Mouse (Mus musculus) heart, embryonic 14.5 days (tissue): Measurements from ENCODE around the gene Ttll5. TPM values are rescaled to one million over a fixed set of nuclear protein-coding genes. Genes with fewer than 3 reads are reported as not detected.
A peak's percentile ranks its signal among the peaks of the same experiment; 100 is the strongest.

Experiments used
- ATAC-seq: fragments of 200-750 bp; cut with Nextera tagmentation; 2 replicates; pipeline ENCODE4 v1.8.0; 2017; ENCODE audit warnings: low read depth, moderate TSS enrichment; ENCODE audit not compliant: insufficient number of reproducible peaks, insufficient read depth, low FRiP score
- H3K27ac ChIP-seq, 2 experiments: fragments of 200-500 bp in 1 of 2; fragments of 300-500 bp in 1 of 2; sonication (generic) in 1 of 2; replicated peaks in 1 of 2; 2 replicates each; pipeline ENCODE4 v1.5.1; 2012 to 2014; ENCODE audit warnings: low read depth in 2 of 2, low read length in 2 of 2, control low read depth in 1 of 2, mild to moderate bottlenecking in 1 of 2, mixed read lengths in 1 of 2; ENCODE audit not compliant: control insufficient read depth in 1 of 2, insufficient read depth in 1 of 2
- H3K27me3 ChIP-seq: fragments of 300-500 bp; sonication (generic); 2 replicates; pipeline ENCODE4 v1.6.1; 2014; ENCODE audit warnings: mild to moderate bottlenecking, low read length, control low read depth; ENCODE audit not compliant: control insufficient read depth, insufficient read depth
- H3K36me3 ChIP-seq: fragments of 300-500 bp; sonication (generic); 2 replicates; pipeline ENCODE4 v1.6.1; 2014; ENCODE audit warnings: mild to moderate bottlenecking, control low read depth, low read length, mixed read lengths; ENCODE audit not compliant: control insufficient read depth, insufficient read depth
- H3K4me1 ChIP-seq, 2 experiments: fragments of 200-500 bp in 1 of 2; fragments of 300-500 bp in 1 of 2; sonication (generic) in 1 of 2; 2 replicates each; pipeline ENCODE4 v1.6.1; 2012 to 2014; ENCODE audit warnings: low read length in 2 of 2, control low read depth in 1 of 2, mixed read lengths in 1 of 2; ENCODE audit not compliant: control insufficient read depth in 2 of 2, insufficient read depth in 2 of 2
- H3K4me2 ChIP-seq: fragments of 300-500 bp; sonication (generic); 2 replicates; pipeline ENCODE4 v1.6.1; 2014; ENCODE audit warnings: mild to moderate bottlenecking, low read length
- H3K4me3 ChIP-seq, 2 experiments: fragments of 200-500 bp in 1 of 2; fragments of 300-500 bp in 1 of 2; sonication (generic) in 1 of 2; 2 replicates each; pipeline ENCODE4 v1.5.1; 2012 to 2014; ENCODE audit warnings: low read length in 2 of 2, mild to moderate bottlenecking in 2 of 2, control low read depth in 1 of 2, low read depth in 1 of 2, moderate library complexity in 1 of 2; ENCODE audit not compliant: control insufficient read depth in 1 of 2, insufficient read depth in 1 of 2
- H3K9ac ChIP-seq: fragments of 300-500 bp; sonication (generic); 2 replicates; pipeline ENCODE4 v1.6.1; 2014; ENCODE audit warnings: mild to moderate bottlenecking, low read length
- H3K9me3 ChIP-seq: fragments of 300-500 bp; sonication (generic); 2 replicates; pipeline ENCODE4 v1.6.1; 2016; ENCODE audit warnings: low read length, control low read depth; ENCODE audit not compliant: control insufficient read depth
- WGBS: fragments of 180-500 bp; shearing (Covaris S2); extraction: QIAGEN DNeasy Blood & Tissue Kit; methylation state at CpG from one replicate; pipeline ENCODE4 v1.1.7; 2014; 5-methylcytosine and 5-hydroxymethylcytosine counted together
- polyA plus RNA-seq: library from polyadenylated mRNA; unstranded; fragments of >200 nt; fragmentation: Nextera tagmentation; extraction: Ambion mirVana; gene quantifications from 2 replicates; pipeline ENCODE4 v1.2.1, GENCODE M21; 2014

Gene Ttll5
- polyA plus RNA-seq, 1 experiment from 2014 or later = 17.1 TPM

DNA sequence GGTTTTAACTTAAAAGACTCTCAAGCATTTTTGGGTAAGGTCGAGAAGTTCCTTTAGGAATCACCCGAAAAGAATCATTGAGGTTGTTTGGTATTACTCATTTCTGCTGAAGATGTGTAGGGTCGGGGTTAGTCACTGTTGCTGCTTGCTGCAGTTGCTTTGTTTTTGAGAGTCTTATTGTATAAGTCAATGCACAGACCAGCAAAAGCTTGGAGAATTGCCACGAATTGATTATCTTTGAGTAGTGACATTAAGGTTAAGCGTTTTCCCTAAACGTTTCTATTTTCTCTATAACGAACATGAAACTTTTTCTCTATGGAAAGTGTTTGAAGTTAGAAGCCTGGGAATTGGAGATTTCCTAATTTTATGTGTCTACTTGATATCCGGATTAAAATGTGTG, 902 bp downstream of the Ttll5 start:
- Histone ChIP-seq H3K9me3 (no peaks in the 10 kb centered on the region), H3K4me3 (peak overlapping the region; percentile 71 to 93), H3K4me2 (peak overlapping the region; percentile 62), H3K9ac (peak overlapping the region; percentile 83), H3K4me1 (peaks cover 6 to 18% of the 10 kb centered on the region in 2 experiments), H3K36me3 (peaks cover 38% of the 10 kb centered on the region), H3K27ac (peak overlapping the region; percentile 69 to 98), H3K27me3 (no peaks in the 10 kb centered on the region)
- 11% methylated on average over 8 of the region's 8 CpGs for WGBS
- ATAC-seq = no peak

DNA sequence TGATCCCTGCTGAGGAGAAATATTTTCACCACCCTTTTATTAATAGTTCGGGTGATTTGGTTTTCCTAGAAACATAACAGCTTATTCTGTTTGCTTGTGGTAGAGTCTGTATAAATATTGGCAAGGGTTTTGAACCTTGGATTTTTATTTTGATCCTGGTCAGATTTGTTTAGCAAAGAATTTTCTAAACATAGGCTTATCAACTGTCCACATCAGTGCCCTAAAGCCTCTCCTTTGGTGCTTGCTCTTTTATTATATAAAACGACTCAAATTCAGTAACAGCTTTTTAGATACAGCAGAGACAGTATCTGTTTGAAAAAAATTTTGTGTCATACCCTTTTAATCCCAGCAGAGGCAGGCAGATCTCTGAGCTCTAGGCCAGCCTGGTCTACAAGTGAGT, 1.4 kb downstream of the Ttll5 start:
- no peaks in the 10 kb centered on the region for H3K9me3 ChIP-seq
- no peak overlapping the region for H3K9ac ChIP-seq
- no peak for ATAC-seq
- no peak overlapping the region for H3K27ac ChIP-seq
- peaks cover 6 to 18% of the 10 kb centered on the region in 2 experiments for H3K4me1 ChIP-seq
- no peak overlapping the region for H3K4me3 ChIP-seq
- WGBS = 70% methylated on average over 2 of the region's 2 CpGs
- peaks cover 37% of the 10 kb centered on the region for H3K36me3 ChIP-seq
- H3K27me3 ChIP-seq = no peaks in the 10 kb centered on the region
- H3K4me2 ChIP-seq = peak overlapping the region; percentile 62

DNA sequence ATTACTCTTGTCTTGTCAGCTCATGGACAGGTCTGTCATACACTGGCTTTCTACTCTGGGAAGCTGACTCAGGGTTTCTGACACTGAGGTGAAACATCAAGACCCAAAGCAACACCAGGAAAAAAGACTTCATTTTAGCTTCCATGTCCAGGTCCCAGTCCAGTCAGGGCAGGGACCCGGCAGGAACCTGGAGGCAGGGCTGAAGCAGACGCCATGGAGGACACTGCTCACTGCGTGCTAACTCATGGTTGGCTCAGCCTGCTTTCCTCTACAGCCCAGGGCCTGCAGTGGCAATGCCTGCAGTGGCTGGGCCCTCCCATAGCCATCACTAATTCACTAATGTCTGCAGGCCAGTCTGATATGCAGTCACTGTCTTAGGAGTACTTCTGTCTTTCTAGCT, 4.4 kb downstream of the Ttll5 start:
- ATAC-seq = no peak
- Histone ChIP-seq H3K4me1 (peaks cover under 1 to 2% of the 10 kb centered on the region in 2 experiments; a peak in 3 of 4 replicates), H3K9ac (no peak overlapping the region), H3K36me3 (peaks cover 45% of the 10 kb centered on the region), H3K27me3 (no peaks in the 10 kb centered on the region), H3K4me3 (no peak overlapping the region), H3K4me2 (no peak overlapping the region), H3K27ac (no peak overlapping the region), H3K9me3 (no peaks in the 10 kb centered on the region)
- WGBS = 87% methylated on average over 3 of the region's 3 CpGs

GRCm38 (mm10) chr12:85829866-85830265, 5.4 kb downstream of the Ttll5 start:
- no peak overlapping the region for H3K27ac ChIP-seq
- ATAC-seq = no peak
- H3K4me3 ChIP-seq = no peak overlapping the region
- H3K9ac ChIP-seq = no peak overlapping the region
- no peaks in the 10 kb centered on the region; a peak in 1 of 4 replicates for H3K4me1 ChIP-seq
- H3K36me3 ChIP-seq = peaks cover 45% of the 10 kb centered on the region
- no peaks in the 10 kb centered on the region for H3K27me3 ChIP-seq
- no peaks in the 10 kb centered on the region for H3K9me3 ChIP-seq
- no peak overlapping the region for H3K4me2 ChIP-seq
- 91% methylated on average over 3 of the region's 3 CpGs for WGBS

- Histone ChIP-seq H3K9me3 (no peaks in the 10 kb centered on the region), H3K9ac (no peak overlapping the region), H3K4me3 (no peak overlapping the region), H3K27ac (no peak overlapping the region), H3K36me3 (peaks cover 45% of the 10 kb centered on the region), H3K4me2 (no peak overlapping the region), H3K4me1 (no peaks in the 10 kb centered on the region; a peak in 1 of 4 replicates), H3K27me3 (no peaks in the 10 kb centered on the region)
- ATAC-seq = no peak
- WGBS = 85% methylated on average over 3 of the region's 3 CpGs
Observed at GRCm38 (mm10) chr12:85830691-85831090, 6.2 kb downstream of the Ttll5 start.

- H3K9me3 ChIP-seq = no peaks in the 10 kb centered on the region
- H3K4me3 ChIP-seq = no peak overlapping the region
- peaks cover 24% of the 10 kb centered on the region for H3K36me3 ChIP-seq
- no peak for ATAC-seq
- WGBS = 59% methylated on average over 2 of the region's 2 CpGs
- 0 out of 4 replicates have a peak overlapping the region, but pooled peaks of 1 of the 2 experiments have one; percentile 16 for H3K27ac ChIP-seq
- H3K4me1 ChIP-seq = no peaks in the 10 kb centered on the region
- no peaks in the 10 kb centered on the region for H3K27me3 ChIP-seq
- no peak overlapping the region for H3K4me2 ChIP-seq
- H3K9ac ChIP-seq = no peak overlapping the region
Observed at GRCm38 (mm10) chr12:85834543-85834942, 10.1 kb downstream of the Ttll5 start.

GRCm38 (mm10) chr12:85837765-85838164, 13.3 kb downstream of the Ttll5 start:
- ATAC-seq = no peak
- Histone ChIP-seq H3K4me3 (no peak overlapping the region), H3K27ac (no peak overlapping the region), H3K36me3 (peaks cover 15% of the 10 kb centered on the region), H3K9me3 (no peaks in the 10 kb centered on the region), H3K4me1 (no peaks in the 10 kb centered on the region), H3K4me2 (no peak overlapping the region), H3K9ac (no peak overlapping the region), H3K27me3 (no peaks in the 10 kb centered on the region)
- 85% methylated on average over 2 of the region's 2 CpGs for WGBS

- H3K36me3 ChIP-seq = peaks cover 19% of the 10 kb centered on the region; the same call in 1 of the 2 replicates
- H3K27me3 ChIP-seq = no peaks in the 10 kb centered on the region
- no peak overlapping the region for H3K27ac ChIP-seq
- ATAC-seq = no peak
- H3K4me2 ChIP-seq = no peak overlapping the region
- no peaks in the 10 kb centered on the region for H3K9me3 ChIP-seq
- H3K4me1 ChIP-seq = no peaks in the 10 kb centered on the region
- 87% methylated on average over 12 of the region's 12 CpGs for WGBS
- H3K9ac ChIP-seq = no peak overlapping the region
- H3K4me3 ChIP-seq = no peak overlapping the region
Observed at GRCm38 (mm10) chr12:85839371-85840000, 15.0 kb downstream of the Ttll5 start.
